Mouse (Mus musculus): Measurements from ENCODE around the gene Tnfrsf23. TPM values are rescaled to one million over a fixed set of nuclear protein-coding genes. Genes with fewer than 3 reads are reported as not detected.

Tnfrsf23 gene
- total and polyA plus RNA-seq, 3 experiments, result 0.08 to 0.71 TPM; not detected in 1

GRCm38 (mm10) chr7:143696140-143696539 is 10.5 kb upstream of the Tnfrsf23 start:
- Histone ChIP-seq H3K27me3 (replicated peaks) (peaks cover 7% of the 10 kb centered on the region), H3K9me3 (replicated peaks; ENCODE audit: low read length) (peaks cover 2% of the 10 kb centered on the region), H3K27ac (ENCODE audit: insufficient read depth, low read depth) (no peak overlapping the region), H3K9ac (ENCODE audit: insufficient read depth, low read depth) (no peak overlapping the region), H3K4me1 (ENCODE audit: control insufficient read depth in 1 of 2, insufficient read depth in 2 of 2) (no peaks in the 10 kb centered on the region), H3K4me2 (ENCODE audit: insufficient read depth, low read depth, poor library complexity, severe bottlenecking) (no peak overlapping the region), H3K79me2 (replicated peaks; ENCODE audit: control insufficient read depth, extremely low read depth, insufficient read depth, poor library complexity, severe bottlenecking) (no peaks in the 10 kb centered on the region), H3K4me3 (replicated peaks in 1 of 3; ENCODE audit: low read depth in 2 of 3, low read length in 2 of 3, poor library complexity in 1 of 3) (no peak overlapping the region), H3K36me3 (replicated peaks in 1 of 2; ENCODE audit: control insufficient read depth in 1 of 2, insufficient read depth in 1 of 2, low read length in 1 of 2) (peaks cover 0 to 36% of the 10 kb centered on the region in 2 experiments)
- TF ChIP-seq MXI1 (IDR thresholded peaks at IDR 0.05; ENCODE audit: low read depth, low read length) (no peak), POLR2A (IDR thresholded peaks at IDR 0.05; ENCODE audit: low read depth, low read length) (no peak), ZC3H11A (IDR thresholded peaks at IDR 0.05; ENCODE audit: low read depth, low read length) (peak; percentile 42; the same call in 1 of the 2 replicates), SMC3 (IDR thresholded peaks at IDR 0.05; ENCODE audit: low read depth, low read length) (peak; percentile 84), RCOR1 (conservative IDR thresholded peaks at IDR 0.05; ENCODE audit: low read depth, low read length) (no peak), CTCF (conservative IDR thresholded peaks at IDR 0.05 in 1 of 2, IDR thresholded peaks at IDR 0.05 in 1 of 2; ENCODE audit: low read depth in 2 of 2, low read length in 2 of 2) (peak; percentile 33 to 83; a peak in 3 of 4 replicates), CHD2 (IDR thresholded peaks at IDR 0.05; ENCODE audit: low read length) (no peak), CHD1 (IDR thresholded peaks at IDR 0.05; ENCODE audit: low read depth, low read length) (no peak), RAD21 (IDR thresholded peaks at IDR 0.05; ENCODE audit: low read depth, low read length) (peak; percentile 86)
- in situ Hi-C loops (cut with MboI; ENCODE audit: low pct_ligation_motif_present, low pct_unique_long_range_greater_than_20kb, low sequenced_read_pairs), result no loop called here
- DNase-seq (ENCODE audit: extremely low read depth), result peak; percentile 55
- dilution Hi-C loops (cut with MboI; ENCODE audit: extremely low pct_ligation_motif_present, extremely low pct_unique_long_range_greater_than_20kb, low sequenced_read_pairs), result no loop called here

GRCm38 (mm10) chr7:143694550-143694949 is 8.9 kb upstream of the Tnfrsf23 start:
- Histone ChIP-seq H3K79me2 (replicated peaks; ENCODE audit: control insufficient read depth, extremely low read depth, insufficient read depth, poor library complexity, severe bottlenecking) (no peaks in the 10 kb centered on the region), H3K27me3 (replicated peaks) (peaks cover 3% of the 10 kb centered on the region), H3K9me3 (replicated peaks; ENCODE audit: low read length) (peaks cover 2% of the 10 kb centered on the region), H3K4me3 (replicated peaks in 1 of 3; ENCODE audit: low read depth in 2 of 3, low read length in 2 of 3, poor library complexity in 1 of 3) (no peak overlapping the region), H3K4me2 (ENCODE audit: insufficient read depth, low read depth, poor library complexity, severe bottlenecking) (no peak overlapping the region), H3K27ac (ENCODE audit: insufficient read depth, low read depth) (no peak overlapping the region), H3K9ac (ENCODE audit: insufficient read depth, low read depth) (no peak overlapping the region), H3K4me1 (ENCODE audit: control insufficient read depth in 1 of 2, insufficient read depth in 2 of 2) (no peaks in the 10 kb centered on the region), H3K36me3 (replicated peaks in 1 of 2; ENCODE audit: control insufficient read depth in 1 of 2, insufficient read depth in 1 of 2, low read length in 1 of 2) (peaks cover 0 to 39% of the 10 kb centered on the region in 2 experiments)
- dilution Hi-C loops (cut with MboI; ENCODE audit: extremely low pct_ligation_motif_present, extremely low pct_unique_long_range_greater_than_20kb, low sequenced_read_pairs), result no loop called here
- TF ChIP-seq GABPA (IDR thresholded peaks at IDR 0.05; ENCODE audit: insufficient replicate concordance, low read depth, low read length) (no peak), NELFE (IDR thresholded peaks at IDR 0.05; ENCODE audit: low read depth, low read length) (no peak), PAX5 (IDR thresholded peaks at IDR 0.05; ENCODE audit: low read length) (no peak), SIN3A (IDR thresholded peaks at IDR 0.05; ENCODE audit: low read length) (no peak)
- DNase-seq (ENCODE audit: extremely low read depth), result no peak
- in situ Hi-C loops (cut with MboI; ENCODE audit: low pct_ligation_motif_present, low pct_unique_long_range_greater_than_20kb, low sequenced_read_pairs), result loop anchor here (5.0 kb wide), 1 partner anchor 97 kb away; no protein-coding TSS in a partner anchor

GRCm38 (mm10) chr7:143692746-143693510 is 7.3 kb upstream of the Tnfrsf23 start:
- Histone ChIP-seq H3K4me2 (ENCODE audit: insufficient read depth, low read depth, poor library complexity, severe bottlenecking) (no peak overlapping the region), H3K9me3 (replicated peaks; ENCODE audit: low read length) (peaks cover 2% of the 10 kb centered on the region), H3K36me3 (replicated peaks in 1 of 2; ENCODE audit: control insufficient read depth in 1 of 2, insufficient read depth in 1 of 2, low read length in 1 of 2) (peaks cover 3 to 46% of the 10 kb centered on the region in 2 experiments), H3K79me2 (replicated peaks; ENCODE audit: control insufficient read depth, extremely low read depth, insufficient read depth, poor library complexity, severe bottlenecking) (no peaks in the 10 kb centered on the region), H3K27ac (ENCODE audit: insufficient read depth, low read depth) (no peak overlapping the region), H3K9ac (ENCODE audit: insufficient read depth, low read depth) (no peak overlapping the region), H3K4me1 (ENCODE audit: control insufficient read depth in 1 of 2, insufficient read depth in 2 of 2) (no peaks in the 10 kb centered on the region), H3K27me3 (replicated peaks) (peaks cover 3% of the 10 kb centered on the region), H3K4me3 (replicated peaks in 1 of 3; ENCODE audit: low read depth in 2 of 3, low read length in 2 of 3, poor library complexity in 1 of 3) (no peak overlapping the region)
- dilution Hi-C loops (cut with MboI; ENCODE audit: extremely low pct_ligation_motif_present, extremely low pct_unique_long_range_greater_than_20kb, low sequenced_read_pairs), result no loop called here
- in situ Hi-C loops (cut with MboI; ENCODE audit: low pct_ligation_motif_present, low pct_unique_long_range_greater_than_20kb, low sequenced_read_pairs), result loop anchor here (5.0 kb wide), 1 partner anchor 96 kb away; no protein-coding TSS in a partner anchor
- no peak for DNase-seq (ENCODE audit: extremely low read depth)
- TF ChIP-seq BHLHE40 (IDR thresholded peaks at IDR 0.05; ENCODE audit: low read depth, low read length) (no peak), HCFC1 (IDR thresholded peaks at IDR 0.05; ENCODE audit: low read depth, low read length) (no peak), SMC3 (IDR thresholded peaks at IDR 0.05; ENCODE audit: low read depth, low read length) (no peak), USF2 (conservative IDR thresholded peaks at IDR 0.05; ENCODE audit: low read depth, low read length) (no peak), TCF12 (IDR thresholded peaks at IDR 0.05; ENCODE audit: low read depth, low read length) (no peak), ZNF384 (IDR thresholded peaks at IDR 0.05; ENCODE audit: low read depth, low read length) (no peak), JUND (conservative IDR thresholded peaks at IDR 0.05; ENCODE audit: low read depth, low read length) (no peak), EP300 (IDR thresholded peaks at IDR 0.05; ENCODE audit: low read length) (no peak), ZC3H11A (IDR thresholded peaks at IDR 0.05; ENCODE audit: low read depth, low read length) (no peak), E2F4 (IDR thresholded peaks at IDR 0.05; ENCODE audit: insufficient replicate concordance, low read depth, low read length) (no peak), ELF1 (IDR thresholded peaks at IDR 0.05; ENCODE audit: low read depth, low read length) (no peak), RCOR1 (conservative IDR thresholded peaks at IDR 0.05; ENCODE audit: low read depth, low read length) (no peak), PAX5 (IDR thresholded peaks at IDR 0.05; ENCODE audit: low read length) (no peak), POLR2AphosphoS2 (IDR thresholded peaks at IDR 0.05; ENCODE audit: low read depth, low read length) (no peak), NRF1 (IDR thresholded peaks at IDR 0.05; ENCODE audit: low read depth, low read length) (no peak), MEF2A (IDR thresholded peaks at IDR 0.05; ENCODE audit: borderline replicate concordance, low read depth, low read length) (no peak)

All from CH12.LX (cell line).